Mouse (Mus musculus) limb, embryonic 13.5 days (tissue): ENCODE measurements at regions not wholly inside any gene's neighbourhood (a gene's known extent, or its start where the extent isn't known, plus 50 kb on each side); places are given as distances from the start of the nearest gene placed in this dataset.

Experiments used
- ATAC-seq: fragments of 200-750 bp; cut with Nextera tagmentation; 2 replicates; pipeline ENCODE4 v1.8.0; 2017; ENCODE audit warnings: low read depth, moderate number of reproducible peaks, moderate TSS enrichment; ENCODE audit not compliant: low FRiP score
- H3K27ac ChIP-seq: fragments of 300-500 bp; sonication (generic); 2 replicates; pipeline ENCODE4 v1.5.1; 2015; ENCODE audit warnings: inconsistent platforms, mild to moderate bottlenecking, moderate library complexity
- H3K27me3 ChIP-seq: fragments of 300-500 bp; sonication (generic); 2 replicates; pipeline ENCODE4 v1.6.1; 2015; ENCODE audit warnings: mild to moderate bottlenecking, inconsistent platforms
- H3K36me3 ChIP-seq: fragments of 300-500 bp; sonication (generic); 2 replicates; pipeline ENCODE4 v1.6.1; 2015; ENCODE audit warnings: inconsistent platforms, mild to moderate bottlenecking, moderate library complexity
- H3K4me1 ChIP-seq: fragments of 300-500 bp; sonication (generic); 2 replicates; pipeline ENCODE4 v1.6.1; 2015; ENCODE audit warnings: inconsistent platforms
- H3K4me2 ChIP-seq: fragments of 300-500 bp; sonication (generic); replicated peaks from 2 replicates; pipeline ENCODE4 v1.6.1; 2015; ENCODE audit warnings: inconsistent platforms, mild to moderate bottlenecking, moderate library complexity
- H3K4me3 ChIP-seq: fragments of 300-500 bp; sonication (generic); 2 replicates; pipeline ENCODE4 v1.5.1; 2015; ENCODE audit warnings: moderate library complexity, mild to moderate bottlenecking, inconsistent platforms
- H3K9ac ChIP-seq: fragments of 300-500 bp; sonication (generic); 2 replicates; pipeline ENCODE4 v1.6.1; 2015; ENCODE audit warnings: mild to moderate bottlenecking, inconsistent platforms
- H3K9me3 ChIP-seq: fragments of 300-500 bp; sonication (generic); 2 replicates; pipeline ENCODE4 v1.6.1; 2016; ENCODE audit warnings: inconsistent platforms
- WGBS: fragments of 180-500 bp; shearing (Covaris S2); methylation state at CpG from one replicate; pipeline ENCODE4 v1.1.7; 2015; 5-methylcytosine and 5-hydroxymethylcytosine counted together

DNA sequence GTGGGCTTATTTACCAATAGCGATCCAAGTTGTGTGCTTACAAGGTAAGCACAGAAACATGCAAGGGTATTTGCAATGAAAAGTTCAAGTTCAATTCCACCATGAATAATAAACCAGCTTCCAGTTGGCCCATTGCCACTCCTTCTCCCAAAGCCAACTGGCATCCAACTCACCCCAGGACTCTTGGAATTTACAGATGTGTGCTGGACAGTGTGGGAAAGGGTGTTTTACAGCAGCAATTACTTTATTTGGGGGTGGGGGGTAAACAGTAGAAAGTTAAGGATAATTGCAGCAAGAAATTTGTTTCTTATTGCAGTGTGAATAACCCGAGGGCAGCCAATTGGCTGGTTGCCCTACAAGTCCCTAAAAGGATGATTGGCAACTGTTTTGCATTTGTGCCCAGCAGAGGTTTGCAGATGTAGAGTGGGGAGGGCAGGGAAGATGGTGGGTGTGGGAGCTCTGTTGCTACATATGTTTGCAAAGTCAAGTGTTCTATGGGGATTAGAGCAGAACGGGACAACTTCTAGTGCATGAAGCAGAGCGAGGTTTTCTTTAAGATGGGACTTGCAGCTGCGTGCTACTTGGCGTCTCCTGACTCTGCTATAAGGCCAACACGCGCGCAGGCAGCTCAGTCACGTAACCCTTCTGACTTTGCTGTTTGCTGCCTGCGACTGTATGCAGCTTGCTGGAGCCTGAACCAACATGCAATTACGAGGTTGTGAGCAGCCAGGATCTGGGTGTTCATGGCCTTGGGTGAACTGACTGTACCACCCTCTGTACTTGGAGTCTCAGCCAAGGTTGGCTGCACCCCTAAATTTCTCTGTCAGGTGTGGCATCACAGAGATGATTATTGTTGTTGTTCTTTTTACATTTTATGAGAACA, 271.9 kb downstream of the Map2k6 start:
- Histone ChIP-seq H3K9me3 (no peaks in the 10 kb centered on the region), H3K27ac (peak overlapping the region; percentile 69), H3K9ac (no peak overlapping the region), H3K36me3 (no peaks in the 10 kb centered on the region), H3K4me1 (peaks cover 20% of the 10 kb centered on the region), H3K27me3 (peaks cover 3% of the 10 kb centered on the region; the same call in 1 of the 2 replicates), H3K4me3 (no peak overlapping the region), H3K4me2 (0 out of 2 replicates have a peak overlapping the region, but pooled peaks have one; percentile 12)
- peak; percentile 86 for ATAC-seq
- 40% methylated on average over 12 of the region's 12 CpGs for WGBS

DNA sequence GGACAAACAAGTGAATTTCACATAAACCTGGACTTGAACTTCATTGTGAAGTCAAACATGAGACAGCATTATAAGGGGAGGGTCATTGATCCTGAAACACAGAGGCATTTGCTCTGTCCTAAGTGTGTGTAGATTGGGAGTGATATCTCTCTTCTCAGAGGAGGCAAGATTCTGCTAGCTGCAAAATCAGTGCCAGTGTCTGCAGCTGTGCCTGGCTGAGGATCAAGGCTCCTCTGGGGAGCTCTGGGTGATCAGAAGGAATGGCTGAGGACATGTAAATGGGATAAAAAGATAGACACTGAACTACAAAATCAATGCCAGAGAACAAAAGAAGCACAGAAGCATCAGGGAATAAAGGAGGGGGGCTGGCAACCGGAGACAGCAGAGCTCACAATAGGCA, 274.0 kb downstream of the Map2k6 start:
- Histone ChIP-seq H3K27ac (no peak overlapping the region), H3K9me3 (no peaks in the 10 kb centered on the region), H3K4me2 (no peak overlapping the region), H3K36me3 (no peaks in the 10 kb centered on the region), H3K27me3 (peaks cover 3% of the 10 kb centered on the region; the same call in 1 of the 2 replicates), H3K9ac (no peak overlapping the region), H3K4me3 (no peak overlapping the region), H3K4me1 (peaks cover 11% of the 10 kb centered on the region)
- ATAC-seq, result no peak
- 64% methylated on average over 1 of the region's 1 CpGs for WGBS

DNA sequence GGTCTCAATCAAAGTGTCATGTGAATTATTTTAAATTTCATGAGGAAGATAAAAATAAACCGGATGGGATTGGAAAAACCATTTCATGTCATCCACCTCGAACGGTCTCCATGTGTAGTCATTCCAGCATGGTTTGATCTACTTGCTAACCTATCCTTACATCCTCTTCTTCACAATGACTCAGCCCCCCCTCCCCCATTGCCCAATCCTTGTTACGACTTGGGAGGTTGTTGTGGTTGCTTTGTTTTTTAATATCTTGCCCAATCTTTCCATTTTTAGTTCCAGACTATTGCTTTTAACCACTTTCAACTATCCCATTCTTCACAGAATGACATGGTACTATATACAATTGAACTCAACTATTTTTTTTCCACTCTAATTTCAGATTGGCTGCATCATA, 275.0 kb upstream of the Kcnj16 start:
- H3K9ac ChIP-seq, result no peak overlapping the region
- ATAC-seq, result no peak
- H3K4me3 ChIP-seq, result no peak overlapping the region
- H3K27ac ChIP-seq, result no peak overlapping the region
- no peaks in the 10 kb centered on the region for H3K4me1 ChIP-seq
- no peaks in the 10 kb centered on the region for H3K9me3 ChIP-seq
- WGBS, result 89% methylated on average over 4 of the region's 4 CpGs
- H3K4me2 ChIP-seq, result no peak overlapping the region
- no peaks in the 10 kb centered on the region for H3K27me3 ChIP-seq
- H3K36me3 ChIP-seq, result no peaks in the 10 kb centered on the region

DNA sequence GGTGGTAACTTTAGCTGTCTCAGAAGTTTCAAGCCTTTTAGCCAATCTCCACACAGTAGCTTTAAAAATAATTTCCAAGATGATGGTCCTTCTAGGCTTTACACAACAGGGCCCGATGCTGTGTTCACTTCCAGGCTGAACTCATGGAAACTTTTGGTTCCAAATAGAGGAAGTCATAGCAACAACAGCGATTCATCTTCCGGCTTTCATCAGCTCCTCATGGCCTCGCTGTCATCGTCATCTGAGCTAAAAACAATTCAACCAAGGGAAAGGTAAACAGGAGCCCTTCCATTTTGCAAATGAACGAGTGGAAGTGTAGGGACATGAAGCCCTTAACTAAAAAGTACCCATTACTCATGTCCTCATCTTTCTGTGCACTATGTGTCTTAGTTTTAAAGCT, 270.8 kb upstream of the Kcnj16 start:
- H3K9ac ChIP-seq, result no peak overlapping the region
- ATAC-seq, result no peak
- H3K4me2 ChIP-seq, result no peak overlapping the region
- 83% methylated on average over 6 of the region's 6 CpGs for WGBS
- no peaks in the 10 kb centered on the region for H3K27me3 ChIP-seq
- no peak overlapping the region for H3K4me3 ChIP-seq
- no peak overlapping the region for H3K27ac ChIP-seq
- H3K9me3 ChIP-seq, result no peaks in the 10 kb centered on the region
- no peaks in the 10 kb centered on the region for H3K36me3 ChIP-seq
- H3K4me1 ChIP-seq, result no peaks in the 10 kb centered on the region

DNA sequence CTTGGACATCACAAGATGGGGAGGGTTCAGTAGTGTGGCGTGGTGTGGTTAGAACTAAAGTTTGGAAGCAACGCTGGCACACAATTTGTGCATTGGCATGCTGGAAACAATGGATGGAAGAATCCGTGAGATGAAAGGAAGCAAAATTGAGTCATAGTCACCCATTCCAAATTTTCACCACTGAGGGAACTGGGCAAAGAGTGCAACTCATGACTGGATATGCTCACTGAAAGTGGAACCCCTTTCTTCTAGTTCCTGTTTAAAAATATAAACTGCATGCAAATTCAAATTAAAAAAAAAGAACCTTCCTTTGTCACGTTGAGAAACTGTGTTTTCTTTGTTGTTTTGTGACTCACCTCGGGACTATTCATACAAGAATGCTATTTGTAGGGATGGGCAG, 269.5 kb upstream of the Kcnj16 start:
- Histone ChIP-seq H3K4me3 (no peak overlapping the region), H3K4me2 (no peak overlapping the region), H3K27ac (no peak overlapping the region), H3K4me1 (no peaks in the 10 kb centered on the region), H3K36me3 (no peaks in the 10 kb centered on the region), H3K9me3 (no peaks in the 10 kb centered on the region), H3K27me3 (no peaks in the 10 kb centered on the region), H3K9ac (no peak overlapping the region)
- WGBS, result 85% methylated on average over 5 of the region's 5 CpGs
- no peak for ATAC-seq

DNA sequence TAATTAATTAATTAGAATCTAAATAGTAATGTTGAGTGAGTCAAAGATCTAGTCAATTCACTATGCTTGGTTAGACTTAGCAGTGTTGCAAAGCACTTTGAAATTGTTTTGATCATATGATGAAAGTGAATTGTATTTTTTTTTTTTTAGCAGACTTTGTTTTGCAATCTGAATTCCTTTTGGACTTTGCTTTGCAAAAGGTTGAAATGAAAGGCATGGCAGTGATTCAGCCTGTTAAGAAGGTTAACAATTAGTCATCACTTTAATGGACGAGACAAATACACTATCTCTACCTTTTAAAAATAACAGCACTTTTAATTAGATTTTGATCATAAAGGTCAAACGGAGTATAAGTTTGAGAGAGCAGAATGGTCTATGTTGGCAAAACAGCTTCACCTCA, 266.9 kb upstream of the Kcnj16 start:
- ATAC-seq, result no peak
- WGBS, result 83% methylated on average over 2 of the region's 2 CpGs

DNA sequence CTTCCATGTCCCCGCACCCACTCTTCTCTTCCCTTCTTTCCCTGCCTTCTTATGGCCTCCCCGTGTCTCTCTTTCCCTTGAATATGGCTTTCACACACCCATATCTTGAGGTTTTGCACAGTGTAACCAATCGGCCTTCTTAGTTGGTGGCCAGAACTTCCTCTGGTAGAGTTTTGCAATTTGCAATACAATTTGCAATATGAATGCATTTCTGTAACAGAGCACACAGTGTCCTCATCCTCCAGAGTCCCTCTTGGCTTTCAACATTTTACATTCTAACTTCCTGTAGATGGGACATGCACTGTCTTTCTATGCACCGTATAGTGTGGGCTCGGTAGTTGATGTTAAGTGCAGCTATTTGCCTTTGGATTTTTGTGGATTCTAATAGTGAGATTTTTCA, 265.7 kb upstream of the Kcnj16 start:
- no peak overlapping the region for H3K4me2 ChIP-seq
- no peaks in the 10 kb centered on the region for H3K36me3 ChIP-seq
- H3K4me3 ChIP-seq, result no peak overlapping the region
- no peaks in the 10 kb centered on the region for H3K27me3 ChIP-seq
- no peak overlapping the region for H3K9ac ChIP-seq
- ATAC-seq, result no peak
- no peaks in the 10 kb centered on the region for H3K4me1 ChIP-seq
- WGBS, result 93% methylated on average over 5 of the region's 5 CpGs
- no peak overlapping the region for H3K27ac ChIP-seq
- no peaks in the 10 kb centered on the region for H3K9me3 ChIP-seq

More for the DNA sequence above, 266.9 kb upstream of the Kcnj16 start:
- no peaks in the 10 kb centered on the region for H3K36me3 ChIP-seq
- no peak overlapping the region for H3K4me2 ChIP-seq
- H3K27me3 ChIP-seq, result no peaks in the 10 kb centered on the region
- H3K4me1 ChIP-seq, result no peaks in the 10 kb centered on the region
- H3K27ac ChIP-seq, result no peak overlapping the region
- H3K9ac ChIP-seq, result no peak overlapping the region
- no peak overlapping the region for H3K4me3 ChIP-seq
- no peaks in the 10 kb centered on the region for H3K9me3 ChIP-seq

DNA sequence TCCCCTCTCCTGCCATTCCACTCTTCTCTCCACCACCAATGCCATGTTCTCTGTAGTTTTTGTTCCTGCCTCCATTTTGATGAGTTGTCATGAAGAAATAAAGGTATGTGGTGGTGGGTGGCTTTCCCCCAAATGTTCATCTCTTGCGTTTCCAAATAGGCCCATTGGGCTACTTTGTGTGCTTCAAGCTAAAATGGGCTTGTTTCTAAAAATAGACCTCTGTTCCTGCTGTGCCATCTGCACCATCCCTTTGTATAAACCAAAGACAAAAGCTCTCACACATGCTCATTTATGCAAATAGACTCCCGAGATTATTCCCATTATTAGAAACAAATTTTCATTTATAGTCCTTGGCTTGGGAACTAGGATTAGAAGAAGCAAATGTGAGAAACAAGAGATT, 264.3 kb upstream of the Kcnj16 start:
- no peak for ATAC-seq
- H3K4me2 ChIP-seq, result no peak overlapping the region
- H3K36me3 ChIP-seq, result no peaks in the 10 kb centered on the region
- no peaks in the 10 kb centered on the region for H3K9me3 ChIP-seq
- no peaks in the 10 kb centered on the region for H3K27me3 ChIP-seq
- no peak overlapping the region for H3K4me3 ChIP-seq
- no peak overlapping the region for H3K27ac ChIP-seq
- H3K4me1 ChIP-seq, result no peaks in the 10 kb centered on the region
- WGBS, result 92% methylated on average over 2 of the region's 2 CpGs
- no peak overlapping the region for H3K9ac ChIP-seq

DNA sequence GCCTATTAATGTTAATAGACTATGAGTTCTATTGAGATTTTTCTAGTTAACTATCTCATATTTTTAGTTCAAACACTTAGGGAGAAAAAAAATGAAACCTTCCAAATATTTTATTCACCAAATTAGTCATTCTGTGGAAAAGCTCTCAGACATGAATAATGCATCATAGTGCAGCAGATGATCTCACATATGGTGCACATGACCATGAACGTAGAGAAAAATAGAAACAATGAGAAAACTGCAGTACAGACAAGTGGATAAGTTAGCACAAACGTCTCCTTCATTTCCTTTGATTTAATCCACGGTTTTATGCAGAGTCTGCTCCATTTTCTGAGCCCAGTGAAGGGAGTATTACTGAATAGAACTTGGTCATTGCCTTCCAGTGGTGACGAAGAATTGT, 260.5 kb upstream of the Kcnj16 start:
- ATAC-seq, result no peak
- Histone ChIP-seq H3K4me1 (peaks cover 14% of the 10 kb centered on the region), H3K27ac (no peak overlapping the region), H3K4me3 (no peak overlapping the region), H3K9ac (no peak overlapping the region), H3K36me3 (no peaks in the 10 kb centered on the region), H3K9me3 (no peaks in the 10 kb centered on the region), H3K27me3 (no peaks in the 10 kb centered on the region), H3K4me2 (no peak overlapping the region)
- 83% methylated on average over 4 of the region's 4 CpGs for WGBS

DNA sequence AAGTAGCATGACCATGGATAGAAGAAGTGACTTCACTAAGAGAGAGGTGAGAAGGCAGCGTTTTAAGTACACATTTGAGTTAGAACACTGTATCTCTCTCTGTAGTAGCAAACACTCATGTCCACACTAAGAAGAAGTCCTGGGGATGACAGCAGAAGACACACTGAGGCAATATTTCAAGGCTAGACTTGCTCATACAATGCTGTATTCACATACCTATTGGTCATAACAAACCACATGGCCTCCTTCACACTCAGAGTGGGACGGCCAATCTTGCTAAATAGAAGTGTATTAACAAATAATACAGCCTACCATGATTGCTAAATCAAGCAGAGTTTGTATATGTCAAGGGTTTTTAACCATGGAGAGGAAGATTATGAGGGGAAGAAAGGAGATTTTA, 252.5 kb upstream of the Kcnj16 start:
- no peak overlapping the region for H3K4me2 ChIP-seq
- H3K27me3 ChIP-seq, result no peaks in the 10 kb centered on the region
- H3K9me3 ChIP-seq, result no peaks in the 10 kb centered on the region
- no peak overlapping the region for H3K27ac ChIP-seq
- peaks cover under 1% of the 10 kb centered on the region; the same call in 1 of the 2 replicates for H3K4me1 ChIP-seq
- 85% methylated on average over 2 of the region's 2 CpGs for WGBS
- H3K9ac ChIP-seq, result no peak overlapping the region
- H3K4me3 ChIP-seq, result no peak overlapping the region
- H3K36me3 ChIP-seq, result no peaks in the 10 kb centered on the region
- no peak for ATAC-seq

DNA sequence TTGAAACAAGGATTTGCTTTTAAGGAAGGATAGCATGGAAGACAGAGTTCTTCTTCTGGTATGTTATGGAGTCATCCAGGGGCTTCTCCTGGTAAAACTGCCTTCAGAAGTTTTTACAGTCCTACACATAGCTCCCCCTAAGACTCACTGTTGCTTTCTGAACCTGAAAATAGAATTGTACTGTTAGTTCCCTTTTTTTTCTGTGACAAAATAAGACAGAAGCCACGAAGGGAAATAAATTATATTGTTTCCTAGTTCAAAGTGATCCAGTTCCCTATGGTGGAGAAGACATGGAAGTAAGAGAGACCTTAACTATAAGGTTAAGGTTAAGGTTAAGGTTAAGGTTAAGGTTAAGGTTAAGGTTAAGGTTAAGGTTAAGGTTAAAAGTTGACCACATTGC, 251.5 kb upstream of the Kcnj16 start:
- Histone ChIP-seq H3K36me3 (no peaks in the 10 kb centered on the region), H3K27ac (no peak overlapping the region), H3K9me3 (no peaks in the 10 kb centered on the region), H3K27me3 (no peaks in the 10 kb centered on the region), H3K9ac (no peak overlapping the region), H3K4me1 (no peaks in the 10 kb centered on the region), H3K4me2 (no peak overlapping the region), H3K4me3 (no peak overlapping the region)
- 63% methylated on average over 1 of the region's 1 CpGs for WGBS
- no peak for ATAC-seq

DNA sequence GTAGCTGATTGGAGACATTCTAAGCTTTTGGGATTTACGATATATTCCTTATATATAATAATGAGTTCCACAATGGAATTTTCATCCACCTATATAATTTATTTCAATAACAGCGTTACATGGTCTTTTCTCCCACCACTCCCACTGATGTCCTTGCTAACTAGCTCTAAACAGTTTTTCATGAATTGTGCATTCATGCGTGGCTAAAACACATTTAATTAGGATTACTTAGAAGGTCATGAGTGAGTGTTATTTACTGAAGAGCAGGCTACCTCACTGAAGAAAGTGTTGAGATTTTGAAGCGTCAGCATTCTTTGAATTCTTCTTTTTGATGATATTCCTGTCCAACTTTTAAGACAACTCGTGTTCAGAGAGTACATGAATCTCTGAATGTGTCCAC, 245.1 kb upstream of the Kcnj16 start:
- Histone ChIP-seq H3K27me3 (no peaks in the 10 kb centered on the region), H3K9me3 (no peaks in the 10 kb centered on the region), H3K9ac (no peak overlapping the region), H3K4me3 (no peak overlapping the region), H3K4me1 (no peaks in the 10 kb centered on the region), H3K27ac (no peak overlapping the region), H3K36me3 (no peaks in the 10 kb centered on the region), H3K4me2 (no peak overlapping the region)
- WGBS, result 80% methylated on average over 5 of the region's 5 CpGs
- no peak for ATAC-seq

DNA sequence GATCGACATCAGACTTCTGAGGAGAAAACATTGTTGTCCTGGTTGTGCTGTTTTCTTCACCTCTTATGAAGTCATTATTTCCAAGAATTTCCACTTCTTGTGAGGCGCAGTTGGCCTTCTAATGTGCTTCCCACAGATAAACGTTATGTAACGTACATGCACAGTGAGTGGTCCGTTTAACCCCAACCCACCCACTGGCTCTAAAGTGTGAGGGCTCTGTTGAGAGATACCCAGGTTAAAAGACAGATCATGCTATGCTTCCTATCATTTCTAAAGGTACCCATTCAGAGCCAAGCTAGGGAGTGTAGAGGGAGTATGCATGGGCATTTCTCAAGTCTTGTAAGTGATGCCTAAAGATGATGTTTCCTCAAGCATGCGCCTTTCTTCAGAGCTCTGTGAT, 243.9 kb upstream of the Kcnj16 start:
- Histone ChIP-seq H3K4me1 (no peaks in the 10 kb centered on the region), H3K27ac (no peak overlapping the region), H3K36me3 (no peaks in the 10 kb centered on the region), H3K4me3 (no peak overlapping the region), H3K9me3 (no peaks in the 10 kb centered on the region), H3K9ac (no peak overlapping the region), H3K27me3 (no peaks in the 10 kb centered on the region), H3K4me2 (no peak overlapping the region)
- 86% methylated on average over 6 of the region's 6 CpGs for WGBS
- ATAC-seq, result no peak
